Mouse (Mus musculus) liver, embryonic 11.5 days (tissue): ENCODE results near the gene 4931409K22Rik. TPM values are rescaled to one million over a fixed set of nuclear protein-coding genes. Genes with fewer than 3 reads are reported as not detected.
A peak's percentile ranks its signal among the peaks of the same experiment; 100 is the strongest.

ENCODE experiments used
- microRNA counts: library from miRNA; unstranded; fragments of <30 nt; microRNA quantifications from one replicate; lab custom pipeline; 2015
- microRNA-seq: library from miRNA; unstranded; fragments of <30 nt; microRNA quantifications from one replicate; pipeline ENCODE4, GENCODE M21; 2017; ENCODE audit warnings: borderline number of aligned reads
- polyA plus RNA-seq: library from polyadenylated mRNA; unstranded; fragments of >200 nt; fragmentation: Nextera tagmentation; extraction: Ambion mirVana; gene quantifications from 2 replicates; pipeline ENCODE4 v1.2.1, GENCODE M21; 2014

Gene 4931409K22Rik
- polyA plus RNA-seq, 1 experiment from 2014 or later, result 0.18 TPM

MicroRNAs encoded within 50 kb of the gene (microRNA counts, 519-probe panel; counts per million panel counts)
- microRNA mmu-miR-671-3p (lab: Ali Mortazavi, UCI) (not detected), microRNA mmu-miR-671-5p (lab: Ali Mortazavi, UCI) (not detected)

Small RNAs within 50 kb of the gene (microRNA-seq; reads per million reads assigned to microRNA genes)
- gene Mir671, result 1,296 reads per million, percentile 76 among the genes with 10 or more reads in this experiment

Other genes with a start within 250 kb of the 4931409K22Rik start
- 2.5 and 3.8 TPM in 2 replicates for gene Kcnh2, start 205.2 kb downstream of the 4931409K22Rik start, polyA plus RNA-seq
- 6.4 and 7.2 TPM in 2 replicates for gene Nos3, start 192.0 kb downstream of the 4931409K22Rik start, polyA plus RNA-seq
- 0.75 and 1.0 TPM in 2 replicates for gene Atg9b, start 164.7 kb downstream of the 4931409K22Rik start, polyA plus RNA-seq
- 54.6 and 55.2 TPM in 2 replicates for gene Abcb8, start 163.1 kb downstream of the 4931409K22Rik start, polyA plus RNA-seq
- gene Asic3, start 143.4 kb downstream of the 4931409K22Rik start, polyA plus RNA-seq, result 0.19 TPM in 1 of 2 replicates, not detected in the other
- gene Cdk5, start 133.3 kb downstream of the 4931409K22Rik start, polyA plus RNA-seq, result 25.2 and 25.9 TPM in 2 replicates
- 20.5 and 22.4 TPM in 2 replicates for gene Slc4a2, start 133.0 kb downstream of the 4931409K22Rik start, polyA plus RNA-seq
- gene Fastk, start 111.5 kb downstream of the 4931409K22Rik start, polyA plus RNA-seq, result 95.1 and 101 TPM in 2 replicates
- gene Tmub1, start 109.0 kb downstream of the 4931409K22Rik start, polyA plus RNA-seq, result 12.3 and 12.4 TPM in 2 replicates
- gene Agap3, start 104.6 kb downstream of the 4931409K22Rik start, polyA plus RNA-seq, result 29.4 and 30.6 TPM in 2 replicates
- gene Gbx1, start 29.6 kb downstream of the 4931409K22Rik start, polyA plus RNA-seq, result 0.04 TPM in 1 of 2 replicates, not detected in the other
- gene Asb10, start 15.8 kb downstream of the 4931409K22Rik start, polyA plus RNA-seq, result 0.23 and 0.30 TPM in 2 replicates
- gene Abcf2, start 20.7 kb upstream of the 4931409K22Rik start, polyA plus RNA-seq, result 122 and 144 TPM in 2 replicates
- gene Chpf2, start 29.9 kb upstream of the 4931409K22Rik start, polyA plus RNA-seq, result 14.6 TPM in 2 replicates
- gene Smarcd3, start 67.6 kb upstream of the 4931409K22Rik start, polyA plus RNA-seq, result 13.6 and 15.2 TPM in 2 replicates
- gene Nub1, start 128.7 kb upstream of the 4931409K22Rik start, polyA plus RNA-seq, result 26.6 and 29.1 TPM in 2 replicates
- 9.8 and 11.2 TPM in 2 replicates for gene Wdr86, start 173.9 kb upstream of the 4931409K22Rik start, polyA plus RNA-seq
- gene Crygn, start 201.2 kb upstream of the 4931409K22Rik start, polyA plus RNA-seq, result not detected in 2 replicates